Mouse (Mus musculus): ENCODE data around the gene Lclat1. TPM values are rescaled to one million over a fixed set of nuclear protein-coding genes. Genes with fewer than 3 reads are reported as not detected.

Lclat1 gene
- polyA plus RNA-seq, 1 experiment from 2014 or later, result 11.4 TPM

- no peaks in the 10 kb centered on the region for H3K4me1 ChIP-seq (replicated peaks; ENCODE audit: control insufficient read depth, insufficient read depth, low read length)
- no peaks in the 10 kb centered on the region for H3K36me3 ChIP-seq (ENCODE audit: control insufficient read depth, insufficient read depth, low read length)
- no peak overlapping the region for H3K4me2 ChIP-seq
- ATAC-seq (replicated peaks; ENCODE audit: low FRiP score) (no peak), DNase-seq (ENCODE audit: low spot score) (no peak)
- H3K27me3 ChIP-seq (replicated peaks; ENCODE audit: control insufficient read depth, insufficient read depth, low read length), result no peaks in the 10 kb centered on the region
- H3K9ac ChIP-seq (ENCODE audit: low read depth, low read length), result no peak overlapping the region
- 75% methylated on average over 3 of the region's 3 CpGs for WGBS
- H3K27ac ChIP-seq (ENCODE audit: low read depth, low read length), result no peak overlapping the region
- no peak overlapping the region for H3K4me3 ChIP-seq (ENCODE audit: low read depth, low read length)
- no peaks in the 10 kb centered on the region for H3K9me3 ChIP-seq (ENCODE audit: control insufficient read depth, low read length)
These were observed 105.0 kb downstream of the Lclat1 start for GRCm38 (mm10) chr17:73212754-73213153.

DNA sequence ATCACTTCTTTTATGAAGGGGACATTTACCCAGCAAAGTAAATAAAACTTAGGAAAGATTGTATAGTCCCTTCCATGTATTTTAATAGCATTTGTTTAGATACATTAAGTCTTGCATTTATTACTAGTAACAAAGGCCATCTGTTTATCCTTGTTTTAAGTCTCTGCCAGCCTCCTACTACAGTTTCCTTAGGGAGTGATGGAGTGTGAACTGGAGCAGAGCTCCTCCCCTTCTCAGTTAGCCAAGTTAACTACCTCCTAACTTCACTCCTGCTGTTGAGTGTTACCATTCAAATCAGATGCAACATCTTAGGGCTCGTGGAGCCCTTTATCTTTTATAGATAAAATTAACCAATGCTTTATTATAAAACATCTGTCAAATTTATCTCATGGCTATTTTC lies 105.4 kb downstream of the Lclat1 start:
- Histone ChIP-seq H3K4me1 (replicated peaks; ENCODE audit: control insufficient read depth, insufficient read depth, low read length) (no peaks in the 10 kb centered on the region), H3K36me3 (ENCODE audit: control insufficient read depth, insufficient read depth, low read length) (no peaks in the 10 kb centered on the region), H3K4me3 (ENCODE audit: low read depth, low read length) (no peak overlapping the region), H3K9ac (ENCODE audit: low read depth, low read length) (no peak overlapping the region), H3K4me2 (no peak overlapping the region), H3K9me3 (ENCODE audit: control insufficient read depth, low read length) (no peaks in the 10 kb centered on the region), H3K27ac (ENCODE audit: low read depth, low read length) (no peak overlapping the region), H3K27me3 (replicated peaks; ENCODE audit: control insufficient read depth, insufficient read depth, low read length) (no peaks in the 10 kb centered on the region)
- DNase-seq (ENCODE audit: low spot score), result no peak
- ATAC-seq (replicated peaks; ENCODE audit: low FRiP score), result no peak
- WGBS, result 49% methylated on average over 1 of the region's 1 CpGs

- Histone ChIP-seq H3K4me3 (ENCODE audit: low read depth, low read length) (no peak overlapping the region), H3K4me1 (replicated peaks; ENCODE audit: control insufficient read depth, insufficient read depth, low read length) (no peaks in the 10 kb centered on the region), H3K36me3 (ENCODE audit: control insufficient read depth, insufficient read depth, low read length) (no peaks in the 10 kb centered on the region), H3K9ac (ENCODE audit: low read depth, low read length) (no peak overlapping the region), H3K27ac (ENCODE audit: low read depth, low read length) (no peak overlapping the region), H3K27me3 (replicated peaks; ENCODE audit: control insufficient read depth, insufficient read depth, low read length) (no peaks in the 10 kb centered on the region), H3K9me3 (ENCODE audit: control insufficient read depth, low read length) (no peaks in the 10 kb centered on the region), H3K4me2 (no peak overlapping the region)
- ATAC-seq (replicated peaks; ENCODE audit: low FRiP score) (no peak), DNase-seq (ENCODE audit: low spot score) (no peak)
- WGBS, result 80% methylated on average over 2 of the region's 2 CpGs
These were observed 105.9 kb downstream of the Lclat1 start for GRCm38 (mm10) chr17:73213677-73214076.

DNA sequence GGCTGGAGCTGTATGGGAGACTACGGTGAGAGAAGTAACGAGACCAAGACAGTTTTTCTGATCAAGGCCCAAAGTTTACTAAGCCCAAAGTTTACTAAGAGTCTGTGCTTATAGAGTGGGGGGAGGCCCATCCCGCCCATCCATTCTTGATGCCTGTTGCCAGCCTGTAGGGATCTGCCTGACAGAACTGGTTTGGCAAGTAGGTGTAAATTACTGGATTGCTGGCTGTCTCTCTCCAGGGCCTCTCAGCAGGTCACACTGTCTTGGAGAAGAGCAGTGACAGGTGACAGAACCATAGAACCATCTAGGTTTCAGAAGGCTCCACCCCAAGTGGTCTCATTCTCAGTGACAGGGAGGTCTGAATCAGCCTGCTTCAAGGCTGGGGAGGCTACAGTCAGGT lies 109.5 kb downstream of the Lclat1 start:
- no peak overlapping the region for H3K9ac ChIP-seq (ENCODE audit: low read depth, low read length)
- H3K4me3 ChIP-seq (ENCODE audit: low read depth, low read length), result no peak overlapping the region
- DNase-seq (ENCODE audit: low spot score) (no peak), ATAC-seq (replicated peaks; ENCODE audit: low FRiP score) (no peak)
- no peaks in the 10 kb centered on the region for H3K36me3 ChIP-seq (ENCODE audit: control insufficient read depth, insufficient read depth, low read length)
- no peaks in the 10 kb centered on the region for H3K27me3 ChIP-seq (replicated peaks; ENCODE audit: control insufficient read depth, insufficient read depth, low read length)
- H3K27ac ChIP-seq (ENCODE audit: low read depth, low read length), result no peak overlapping the region
- H3K4me1 ChIP-seq (replicated peaks; ENCODE audit: control insufficient read depth, insufficient read depth, low read length), result 0 out of 2 replicates have a peak, but pooled peaks cover 3% of the 10 kb centered on the region
- no peak overlapping the region for H3K4me2 ChIP-seq
- no peaks in the 10 kb centered on the region for H3K9me3 ChIP-seq (ENCODE audit: control insufficient read depth, low read length)
- WGBS, result 80% methylated on average over 3 of the region's 3 CpGs

DNA sequence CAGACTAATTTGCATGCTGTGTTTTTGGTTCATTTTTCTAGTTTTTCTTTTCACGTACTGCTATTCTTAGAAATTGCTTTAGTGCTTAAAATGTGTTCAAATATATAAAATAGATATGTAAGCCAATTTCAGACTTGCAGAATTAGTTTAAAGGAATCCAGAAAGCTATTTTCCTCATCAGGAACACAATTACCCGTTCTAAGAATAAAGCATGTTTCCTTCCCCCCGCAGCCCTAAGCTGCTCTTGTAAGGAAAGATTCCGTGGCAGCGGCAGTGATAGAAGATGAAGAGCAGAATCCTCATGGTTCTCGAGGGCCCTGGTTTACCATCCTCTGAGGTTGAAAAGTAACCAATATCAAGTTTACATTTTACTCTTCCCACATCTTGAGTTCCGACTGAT lies 113.0 kb downstream of the Lclat1 start:
- DNase-seq (ENCODE audit: low spot score) (no peak), ATAC-seq (replicated peaks; ENCODE audit: low FRiP score) (no peak)
- Histone ChIP-seq H3K4me2 (no peak overlapping the region), H3K27ac (ENCODE audit: low read depth, low read length) (no peak overlapping the region), H3K4me3 (ENCODE audit: low read depth, low read length) (no peak overlapping the region), H3K9me3 (ENCODE audit: control insufficient read depth, low read length) (no peaks in the 10 kb centered on the region), H3K36me3 (ENCODE audit: control insufficient read depth, insufficient read depth, low read length) (no peaks in the 10 kb centered on the region), H3K4me1 (replicated peaks; ENCODE audit: control insufficient read depth, insufficient read depth, low read length) (peaks cover 13% of the 10 kb centered on the region), H3K9ac (ENCODE audit: low read depth, low read length) (no peak overlapping the region), H3K27me3 (replicated peaks; ENCODE audit: control insufficient read depth, insufficient read depth, low read length) (no peaks in the 10 kb centered on the region)
- WGBS, result 62% methylated on average over 7 of the region's 7 CpGs

GRCm38 (mm10) chr17:73222077-73222476 lies 114.3 kb downstream of the Lclat1 start:
- H3K27ac ChIP-seq (ENCODE audit: low read depth, low read length), result no peak overlapping the region
- H3K4me2 ChIP-seq, result no peak overlapping the region
- WGBS, result 45% methylated on average over 7 of the region's 7 CpGs
- no peaks in the 10 kb centered on the region for H3K36me3 ChIP-seq (ENCODE audit: control insufficient read depth, insufficient read depth, low read length)
- H3K9ac ChIP-seq (ENCODE audit: low read depth, low read length), result no peak overlapping the region
- H3K9me3 ChIP-seq (ENCODE audit: control insufficient read depth, low read length), result no peaks in the 10 kb centered on the region
- ATAC-seq (replicated peaks; ENCODE audit: low FRiP score) (no peak), DNase-seq (ENCODE audit: low spot score) (no peak)
- H3K4me1 ChIP-seq (replicated peaks; ENCODE audit: control insufficient read depth, insufficient read depth, low read length), result peaks cover 22% of the 10 kb centered on the region
- no peaks in the 10 kb centered on the region for H3K27me3 ChIP-seq (replicated peaks; ENCODE audit: control insufficient read depth, insufficient read depth, low read length)
- no peak overlapping the region for H3K4me3 ChIP-seq (ENCODE audit: low read depth, low read length)

- H3K9me3 ChIP-seq (ENCODE audit: control insufficient read depth, low read length), result no peaks in the 10 kb centered on the region
These were observed 117.7 kb downstream of the Lclat1 start for GRCm38 (mm10) chr17:73225442-73225841.

DNA sequence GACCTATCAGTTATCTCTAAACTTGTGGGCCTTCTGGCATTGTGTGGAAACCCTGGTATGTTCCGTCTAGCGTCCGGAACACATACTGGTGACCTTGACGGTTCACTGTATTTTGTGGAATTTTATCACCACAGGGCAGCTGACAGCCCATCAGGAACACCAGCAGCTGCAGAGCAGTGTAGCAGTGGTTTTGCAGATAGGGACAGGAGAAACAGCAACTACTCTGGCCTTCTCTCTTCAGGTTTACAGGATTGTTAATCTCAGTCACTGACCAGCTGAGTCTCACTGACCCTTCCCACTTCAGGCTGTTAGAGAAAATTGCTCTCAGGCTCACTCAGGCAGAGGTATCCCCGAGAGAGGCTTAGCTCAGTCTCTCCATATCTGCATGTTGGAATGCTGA lies 118.2 kb downstream of the Lclat1 start:
- H3K36me3 ChIP-seq (ENCODE audit: control insufficient read depth, insufficient read depth, low read length), result no peaks in the 10 kb centered on the region
- H3K4me1 ChIP-seq (replicated peaks; ENCODE audit: control insufficient read depth, insufficient read depth, low read length), result peaks cover 35% of the 10 kb centered on the region
- H3K4me3 ChIP-seq (ENCODE audit: low read depth, low read length), result no peak overlapping the region
- no peaks in the 10 kb centered on the region for H3K9me3 ChIP-seq (ENCODE audit: control insufficient read depth, low read length)
- ATAC-seq (replicated peaks; ENCODE audit: low FRiP score) (peak; percentile 71), DNase-seq (ENCODE audit: low spot score) (no peak)
- 0 out of 2 replicates have a peak overlapping the region, but pooled peaks have one; percentile 23 for H3K27ac ChIP-seq (ENCODE audit: low read depth, low read length)
- WGBS, result 14% methylated on average over 5 of the region's 5 CpGs
- H3K4me2 ChIP-seq, result no peak overlapping the region
- H3K27me3 ChIP-seq (replicated peaks; ENCODE audit: control insufficient read depth, insufficient read depth, low read length), result no peaks in the 10 kb centered on the region
- no peak overlapping the region for H3K9ac ChIP-seq (ENCODE audit: low read depth, low read length)

More at GRCm38 (mm10) chr17:73225442-73225841, 117.7 kb downstream of the Lclat1 start:
- Histone ChIP-seq H3K4me2 (no peak overlapping the region), H3K27ac (ENCODE audit: low read depth, low read length) (peak overlapping the region; percentile 27; the same call in 1 of the 2 replicates), H3K9ac (ENCODE audit: low read depth, low read length) (no peak overlapping the region), H3K4me3 (ENCODE audit: low read depth, low read length) (no peak overlapping the region), H3K36me3 (ENCODE audit: control insufficient read depth, insufficient read depth, low read length) (no peaks in the 10 kb centered on the region), H3K27me3 (replicated peaks; ENCODE audit: control insufficient read depth, insufficient read depth, low read length) (no peaks in the 10 kb centered on the region), H3K4me1 (replicated peaks; ENCODE audit: control insufficient read depth, insufficient read depth, low read length) (peaks cover 33% of the 10 kb centered on the region)
- ATAC-seq (replicated peaks; ENCODE audit: low FRiP score), result no peak
- no peak for DNase-seq (ENCODE audit: low spot score)

GRCm38 (mm10) chr17:73226595-73226994 lies 118.8 kb downstream of the Lclat1 start:
- ATAC-seq (replicated peaks; ENCODE audit: low FRiP score) (no peak), DNase-seq (ENCODE audit: low spot score) (no peak)
- peaks cover 35% of the 10 kb centered on the region for H3K4me1 ChIP-seq (replicated peaks; ENCODE audit: control insufficient read depth, insufficient read depth, low read length)
- H3K4me3 ChIP-seq (ENCODE audit: low read depth, low read length), result no peak overlapping the region
- peak overlapping the region; percentile 23; the same call in 1 of the 2 replicates for H3K27ac ChIP-seq (ENCODE audit: low read depth, low read length)
- H3K36me3 ChIP-seq (ENCODE audit: control insufficient read depth, insufficient read depth, low read length), result no peaks in the 10 kb centered on the region
- no peaks in the 10 kb centered on the region for H3K9me3 ChIP-seq (ENCODE audit: control insufficient read depth, low read length)
- H3K27me3 ChIP-seq (replicated peaks; ENCODE audit: control insufficient read depth, insufficient read depth, low read length), result no peaks in the 10 kb centered on the region
- H3K4me2 ChIP-seq, result no peak overlapping the region
- 55% methylated on average over 2 of the region's 2 CpGs for WGBS
- no peak overlapping the region for H3K9ac ChIP-seq (ENCODE audit: low read depth, low read length)
